Mouse (Mus musculus): ENCODE measurements at regions not wholly inside any gene's neighbourhood (a gene's known extent, or its start where the extent isn't known, plus 50 kb on each side); places are given as distances from the start of the nearest gene placed in this dataset.
A peak's percentile ranks its signal among the peaks of the same experiment; 100 is the strongest.

- DNase-seq (ENCODE audit: low read depth, low spot score), result no peak
Observed at GRCm38 (mm10) chr13:44055573-44056491, 271.3 kb downstream of the Cd83 start.

GRCm38 (mm10) chr13:44056716-44057115, 272.1 kb downstream of the Cd83 start:
- Histone ChIP-seq H3K27me3 (ENCODE audit: control insufficient read depth, insufficient read depth, low read length, poor library complexity, severe bottlenecking) (no peaks in the 10 kb centered on the region), H3K36me3 (ENCODE audit: control insufficient read depth, insufficient read depth, low read length, poor library complexity, severe bottlenecking) (no peaks in the 10 kb centered on the region)
- DNase-seq (ENCODE audit: low read depth, low spot score), result no peak

More at GRCm38 (mm10) chr13:44055573-44056491, 271.3 kb downstream of the Cd83 start:
- H3K36me3 ChIP-seq (ENCODE audit: control insufficient read depth, insufficient read depth, low read length, poor library complexity, severe bottlenecking), result no peaks in the 10 kb centered on the region
- H3K27me3 ChIP-seq (ENCODE audit: control insufficient read depth, insufficient read depth, low read length, poor library complexity, severe bottlenecking), result no peaks in the 10 kb centered on the region

GRCm38 (mm10) chr13:44057542-44057941, 273.0 kb downstream of the Cd83 start:
- H3K27me3 ChIP-seq (ENCODE audit: control insufficient read depth, insufficient read depth, low read length, poor library complexity, severe bottlenecking), result no peaks in the 10 kb centered on the region
- no peak for DNase-seq (ENCODE audit: low read depth, low spot score)
- no peaks in the 10 kb centered on the region for H3K36me3 ChIP-seq (ENCODE audit: control insufficient read depth, insufficient read depth, low read length, poor library complexity, severe bottlenecking)

GRCm38 (mm10) chr13:44058277-44058676, 273.7 kb downstream of the Cd83 start:
- no peak for DNase-seq (ENCODE audit: low read depth, low spot score)
- Histone ChIP-seq H3K27me3 (ENCODE audit: control insufficient read depth, insufficient read depth, low read length, poor library complexity, severe bottlenecking) (no peaks in the 10 kb centered on the region), H3K36me3 (ENCODE audit: control insufficient read depth, insufficient read depth, low read length, poor library complexity, severe bottlenecking) (no peaks in the 10 kb centered on the region)

- DNase-seq (ENCODE audit: low read depth, low spot score), result no peak
- Histone ChIP-seq H3K27me3 (ENCODE audit: control insufficient read depth, insufficient read depth, low read length, poor library complexity, severe bottlenecking) (no peaks in the 10 kb centered on the region), H3K36me3 (ENCODE audit: control insufficient read depth, insufficient read depth, low read length, poor library complexity, severe bottlenecking) (no peaks in the 10 kb centered on the region)
Observed at GRCm38 (mm10) chr13:44059436-44059835, 274.9 kb downstream of the Cd83 start.

- DNase-seq (ENCODE audit: low read depth, low spot score), result peak; percentile 73
- Histone ChIP-seq H3K36me3 (ENCODE audit: control insufficient read depth, insufficient read depth, low read length, poor library complexity, severe bottlenecking) (no peaks in the 10 kb centered on the region), H3K27me3 (ENCODE audit: control insufficient read depth, insufficient read depth, low read length, poor library complexity, severe bottlenecking) (no peaks in the 10 kb centered on the region)
Observed at GRCm38 (mm10) chr13:44061286-44061685, 276.7 kb downstream of the Cd83 start.

GRCm38 (mm10) chr13:44061721-44062300, 277.2 kb downstream of the Cd83 start:
- H3K27me3 ChIP-seq (ENCODE audit: control insufficient read depth, insufficient read depth, low read length, poor library complexity, severe bottlenecking), result no peaks in the 10 kb centered on the region

GRCm38 (mm10) chr13:44063317-44063716, 278.7 kb downstream of the Cd83 start:
- H3K27me3 ChIP-seq (ENCODE audit: control insufficient read depth, insufficient read depth, low read length, poor library complexity, severe bottlenecking), result no peaks in the 10 kb centered on the region
- no peaks in the 10 kb centered on the region for H3K36me3 ChIP-seq (ENCODE audit: control insufficient read depth, insufficient read depth, low read length, poor library complexity, severe bottlenecking)
- DNase-seq (ENCODE audit: low read depth, low spot score), result no peak

More at GRCm38 (mm10) chr13:44061721-44062300, 277.2 kb downstream of the Cd83 start:
- no peak for DNase-seq (ENCODE audit: low read depth, low spot score)
- no peaks in the 10 kb centered on the region for H3K36me3 ChIP-seq (ENCODE audit: control insufficient read depth, insufficient read depth, low read length, poor library complexity, severe bottlenecking)

- DNase-seq (ENCODE audit: low read depth, low spot score), result peak; percentile 35
- no peaks in the 10 kb centered on the region for H3K36me3 ChIP-seq (ENCODE audit: control insufficient read depth, insufficient read depth, low read length, poor library complexity, severe bottlenecking)
Observed at GRCm38 (mm10) chr13:44064026-44064425, 279.5 kb downstream of the Cd83 start.

GRCm38 (mm10) chr13:44065741-44066185, 281.2 kb downstream of the Cd83 start:
- Histone ChIP-seq H3K36me3 (ENCODE audit: control insufficient read depth, insufficient read depth, low read length, poor library complexity, severe bottlenecking) (no peaks in the 10 kb centered on the region), H3K27me3 (ENCODE audit: control insufficient read depth, insufficient read depth, low read length, poor library complexity, severe bottlenecking) (no peaks in the 10 kb centered on the region)
- peak; percentile 75 for DNase-seq (ENCODE audit: low read depth, low spot score)

More at GRCm38 (mm10) chr13:44064026-44064425, 279.5 kb downstream of the Cd83 start:
- H3K27me3 ChIP-seq (ENCODE audit: control insufficient read depth, insufficient read depth, low read length, poor library complexity, severe bottlenecking), result no peaks in the 10 kb centered on the region

- no peak for DNase-seq (ENCODE audit: low read depth, low spot score)
- no peaks in the 10 kb centered on the region for H3K27me3 ChIP-seq (ENCODE audit: control insufficient read depth, insufficient read depth, low read length, poor library complexity, severe bottlenecking)
Observed at GRCm38 (mm10) chr13:44067244-44067643, 282.7 kb downstream of the Cd83 start.

GRCm38 (mm10) chr13:44068951-44069350, 284.4 kb downstream of the Cd83 start:
- H3K27me3 ChIP-seq (ENCODE audit: control insufficient read depth, insufficient read depth, low read length, poor library complexity, severe bottlenecking), result no peaks in the 10 kb centered on the region
- DNase-seq (ENCODE audit: low read depth, low spot score), result peak; percentile 42
- no peaks in the 10 kb centered on the region for H3K36me3 ChIP-seq (ENCODE audit: control insufficient read depth, insufficient read depth, low read length, poor library complexity, severe bottlenecking)

More at GRCm38 (mm10) chr13:44067244-44067643, 282.7 kb downstream of the Cd83 start:
- H3K36me3 ChIP-seq (ENCODE audit: control insufficient read depth, insufficient read depth, low read length, poor library complexity, severe bottlenecking), result no peaks in the 10 kb centered on the region

GRCm38 (mm10) chr13:44073122-44073521, 288.5 kb downstream of the Cd83 start:
- Histone ChIP-seq H3K36me3 (ENCODE audit: control insufficient read depth, insufficient read depth, low read length, poor library complexity, severe bottlenecking) (no peaks in the 10 kb centered on the region), H3K27me3 (ENCODE audit: control insufficient read depth, insufficient read depth, low read length, poor library complexity, severe bottlenecking) (no peaks in the 10 kb centered on the region)
- DNase-seq (ENCODE audit: low read depth, low spot score), result no peak

- Histone ChIP-seq H3K36me3 (ENCODE audit: control insufficient read depth, insufficient read depth, low read length, poor library complexity, severe bottlenecking) (no peaks in the 10 kb centered on the region), H3K27me3 (ENCODE audit: control insufficient read depth, insufficient read depth, low read length, poor library complexity, severe bottlenecking) (no peaks in the 10 kb centered on the region)
- DNase-seq (ENCODE audit: low read depth, low spot score), result no peak
Observed at GRCm38 (mm10) chr13:44074172-44074571, 289.6 kb downstream of the Cd83 start.

GRCm38 (mm10) chr13:44077022-44077421, 292.4 kb downstream of the Cd83 start:
- H3K27me3 ChIP-seq (ENCODE audit: control insufficient read depth, insufficient read depth, low read length, poor library complexity, severe bottlenecking), result no peaks in the 10 kb centered on the region
- H3K36me3 ChIP-seq (ENCODE audit: control insufficient read depth, insufficient read depth, low read length, poor library complexity, severe bottlenecking), result no peaks in the 10 kb centered on the region
- DNase-seq (ENCODE audit: low read depth, low spot score), result no peak

Data from splenic B cell, adult 2 months (primary cell).